Mouse (Mus musculus): ENCODE data around the gene Pgm5.

Pgm5 gene

DNA sequence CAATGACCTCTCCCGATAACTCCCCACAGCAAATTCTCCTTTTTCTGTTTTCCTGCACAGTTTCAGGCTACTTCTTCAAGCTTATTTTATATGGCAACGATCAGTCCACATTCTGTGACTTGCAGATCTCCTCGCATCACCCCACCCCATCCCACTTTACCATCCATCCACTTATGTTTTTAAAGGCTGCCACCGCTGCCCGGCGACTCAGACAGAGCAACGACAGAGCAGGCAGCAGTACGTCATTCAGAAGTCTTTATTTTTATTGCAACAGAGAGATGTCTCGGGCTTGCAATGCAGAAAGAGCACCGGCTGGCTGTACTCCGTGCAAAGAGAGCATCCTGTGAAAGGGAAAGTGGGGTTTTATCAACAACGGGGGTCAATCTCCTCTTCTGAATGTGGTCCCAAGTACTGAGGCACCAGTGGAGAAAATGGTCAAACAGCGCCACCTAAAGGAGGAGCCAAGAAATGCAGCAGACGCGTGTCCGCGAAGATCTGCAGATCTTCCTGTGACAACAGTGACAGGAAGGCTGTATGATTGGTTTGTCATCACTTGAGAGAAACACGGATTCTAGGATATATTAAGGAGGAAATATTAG is 9.5 kb upstream of the Pgm5 start:
- peak; percentile 47 for DNase-seq (ENCODE audit: low spot score)

DNA sequence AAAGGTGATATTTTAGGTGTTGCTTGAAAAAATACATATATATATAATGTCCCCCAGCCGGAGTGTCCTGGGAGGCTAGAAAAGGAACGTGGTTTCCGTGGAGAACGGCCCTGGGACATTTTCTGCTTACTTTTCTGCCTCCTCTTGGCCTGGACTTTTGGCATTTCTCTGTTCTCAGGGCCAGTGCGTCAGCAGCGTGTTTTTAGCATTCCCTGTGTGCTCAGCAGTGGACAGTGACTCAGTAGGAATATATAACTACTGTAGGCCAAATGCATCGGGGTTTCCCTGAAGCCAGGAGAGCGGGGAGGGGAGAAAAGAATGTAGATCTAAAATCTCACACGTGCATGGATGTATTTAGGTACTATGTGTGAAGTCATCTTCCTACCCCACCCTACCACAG is 3.8 kb upstream of the Pgm5 start:
- DNase-seq (ENCODE audit: low spot score): no peak

- DNase-seq (ENCODE audit: low spot score): no peak
These were observed 411 bp downstream of the Pgm5 start for GRCm38 (mm10) chr19:24861276-24861611.

- no peak for DNase-seq (ENCODE audit: low spot score)
These were observed 10.0 kb downstream of the Pgm5 start for GRCm38 (mm10) chr19:24851456-24852315.

- no peak for DNase-seq (ENCODE audit: low spot score)
These were observed 12.8 kb downstream of the Pgm5 start for GRCm38 (mm10) chr19:24848844-24849243.

DNA sequence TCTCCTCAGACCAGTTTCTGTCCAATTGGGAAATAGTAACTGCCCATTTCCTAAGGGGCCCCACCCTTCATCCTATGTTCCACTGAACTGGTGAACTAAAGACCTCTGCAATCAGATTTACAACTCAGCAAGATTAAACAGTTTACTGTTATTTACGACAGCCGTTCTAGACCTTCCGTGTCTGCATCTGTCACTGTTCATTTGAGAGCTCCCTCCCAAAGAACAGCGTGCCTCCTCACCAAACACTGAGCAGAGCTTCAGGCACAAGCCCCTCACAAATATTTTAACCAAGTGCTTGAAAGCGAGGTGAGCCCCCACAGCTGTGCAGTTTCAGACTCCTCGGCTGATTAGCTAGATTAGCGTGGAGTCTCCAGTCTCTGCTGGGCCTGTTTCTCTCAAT is 13.3 kb downstream of the Pgm5 start:
- no peak for DNase-seq (ENCODE audit: low spot score)

- DNase-seq (ENCODE audit: low spot score): no peak
These were observed 16.6 kb downstream of the Pgm5 start for GRCm38 (mm10) chr19:24845007-24845546.

- DNase-seq (ENCODE audit: low spot score): no peak
These were observed 19.6 kb downstream of the Pgm5 start for GRCm38 (mm10) chr19:24842080-24842479.

DNA sequence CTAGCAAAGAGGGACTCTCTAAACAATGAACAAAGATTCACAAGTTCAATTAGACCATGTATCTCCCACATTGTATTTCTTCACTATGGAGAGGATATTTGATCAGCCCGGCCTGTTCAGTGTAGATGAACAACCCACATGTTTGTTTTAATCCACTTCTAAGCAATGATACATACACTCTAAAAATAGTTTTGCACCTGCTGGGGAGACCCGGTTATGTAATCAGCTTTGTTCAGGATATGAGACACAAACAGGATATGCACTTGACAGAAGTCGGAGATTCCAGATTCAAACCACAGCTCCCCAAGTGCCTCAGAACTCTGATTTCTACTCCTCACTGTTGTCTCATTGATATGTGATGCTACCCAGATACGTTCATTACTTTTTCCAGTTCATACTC is 37.1 kb downstream of the Pgm5 start:
- DNase-seq (ENCODE audit: low spot score): no peak

GRCm38 (mm10) chr19:24815661-24816221 is 45.9 kb downstream of the Pgm5 start:
- no peak for DNase-seq (ENCODE audit: low spot score)

DNA sequence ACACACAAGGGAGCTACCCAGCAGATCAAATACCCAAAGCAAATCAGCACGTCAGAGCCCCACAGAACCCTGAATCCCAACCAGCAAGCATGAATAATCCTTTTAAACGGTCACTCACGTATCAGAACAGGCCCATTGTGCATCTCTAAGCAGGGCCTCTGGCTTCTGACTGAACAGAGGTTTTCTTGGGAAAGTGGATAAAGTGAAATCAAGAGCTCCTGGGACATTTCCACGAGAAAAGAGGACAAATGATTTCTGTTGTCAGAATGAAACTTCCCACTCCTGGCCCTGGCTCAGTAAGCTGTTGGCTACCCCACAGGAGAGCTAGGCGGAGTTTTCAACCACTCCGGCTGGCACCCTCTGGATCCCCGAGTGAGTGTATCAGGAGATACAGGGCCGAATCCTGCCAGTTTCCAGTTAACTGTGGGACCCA is 48.8 kb downstream of the Pgm5 start:
- DNase-seq (ENCODE audit: low spot score): no peak

GRCm38 (mm10) chr19:24812106-24812810 is 49.4 kb downstream of the Pgm5 start:
- DNase-seq (ENCODE audit: low spot score): no peak

DNA sequence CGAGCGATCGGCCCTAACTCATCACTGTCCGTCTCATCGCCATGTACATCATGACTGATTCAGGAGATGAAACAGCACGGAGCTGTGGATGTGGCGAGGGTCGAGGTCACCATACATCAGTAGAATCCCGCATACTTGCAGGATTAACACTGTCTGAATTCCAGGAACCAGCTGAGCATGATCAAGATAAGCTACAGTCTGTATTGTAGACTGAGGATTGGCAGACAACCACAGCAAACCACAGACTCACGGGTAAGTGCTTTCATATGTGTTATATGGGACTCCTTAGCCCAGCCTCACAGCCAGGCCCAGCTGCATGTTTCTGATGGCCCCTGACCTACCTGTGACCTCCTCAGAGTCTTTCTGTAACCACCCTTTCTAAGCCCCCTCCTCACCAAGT is 50.2 kb downstream of the Pgm5 start:
- DNase-seq (ENCODE audit: low spot score): no peak

GRCm38 (mm10) chr19:24806013-24806412 is 55.6 kb downstream of the Pgm5 start:
- no peak for DNase-seq (ENCODE audit: low spot score)

- no peak for DNase-seq (ENCODE audit: low spot score)
These were observed 64.0 kb downstream of the Pgm5 start for GRCm38 (mm10) chr19:24797606-24798005.

DNA sequence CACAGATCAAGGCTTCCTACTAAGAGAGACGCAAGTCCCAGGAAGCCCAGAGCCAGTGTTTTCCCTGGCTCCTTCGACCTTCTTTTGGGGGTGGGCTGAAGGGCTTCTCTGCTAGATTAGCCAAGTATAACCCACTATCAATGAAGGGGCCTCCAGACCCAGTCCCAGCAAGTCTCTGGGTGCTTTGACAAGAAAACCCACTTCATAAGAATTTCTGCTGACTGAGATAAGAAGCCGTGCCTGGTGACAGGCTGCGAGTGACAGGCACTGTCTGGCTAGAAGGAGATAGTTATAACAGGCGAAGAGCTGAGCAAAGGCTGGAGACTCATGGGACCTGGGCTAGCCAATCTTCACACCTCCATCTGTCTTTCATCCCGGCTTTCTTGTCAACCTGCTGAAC is 67.3 kb downstream of the Pgm5 start:
- no peak for DNase-seq (ENCODE audit: low spot score)

DNA sequence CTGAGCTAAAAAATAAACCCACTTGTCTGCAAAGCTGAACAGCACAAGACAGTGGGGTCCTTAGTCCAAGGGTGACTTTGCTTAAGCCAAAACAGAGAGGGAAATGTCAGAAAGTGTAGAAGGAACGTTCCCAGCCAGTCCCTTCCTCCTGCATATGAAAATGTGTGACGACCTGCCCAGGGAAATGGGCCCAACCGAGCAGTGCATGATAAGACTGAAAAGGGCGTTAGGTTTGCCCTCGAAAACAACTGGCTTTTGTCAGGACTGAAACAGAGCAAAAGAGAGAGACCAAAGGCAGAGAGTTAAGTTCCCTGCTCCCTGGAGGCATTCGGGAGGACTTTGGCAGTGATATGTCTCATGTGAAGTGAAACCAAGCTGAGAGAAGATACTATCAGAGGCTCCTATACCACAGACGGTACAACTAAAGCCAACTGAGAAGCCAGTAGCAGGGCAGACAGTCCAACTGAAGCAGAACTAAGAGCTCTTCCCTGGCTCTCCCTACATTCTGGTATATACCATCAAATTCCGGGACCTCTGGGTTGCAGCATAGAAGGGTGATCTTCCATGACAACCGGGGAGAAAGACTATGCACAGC is 68.0 kb downstream of the Pgm5 start:
- DNase-seq (ENCODE audit: low spot score): no peak

GRCm38 (mm10) chr19:24792876-24793275 is 68.8 kb downstream of the Pgm5 start:
- no peak for DNase-seq (ENCODE audit: low spot score)

DNA sequence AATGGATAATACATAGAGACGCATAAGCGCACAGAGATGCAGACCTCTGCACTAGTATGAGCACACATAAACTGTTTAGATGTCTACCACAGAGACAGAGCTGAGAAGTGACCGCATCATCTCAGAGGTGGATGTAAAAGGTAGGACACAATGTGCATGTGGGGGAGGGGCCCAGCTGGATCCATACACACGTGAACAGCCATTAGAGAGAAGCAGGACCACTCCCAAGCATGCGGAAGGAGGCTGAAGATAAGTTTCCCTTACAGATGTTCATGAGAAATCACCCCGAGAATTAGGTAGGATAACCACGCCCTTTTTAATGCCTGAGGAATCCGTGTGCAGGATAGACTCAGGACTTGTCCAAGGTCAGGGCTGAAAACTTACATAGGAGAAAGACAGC is 75.8 kb downstream of the Pgm5 start:
- no peak for DNase-seq (ENCODE audit: low spot score)

DNA sequence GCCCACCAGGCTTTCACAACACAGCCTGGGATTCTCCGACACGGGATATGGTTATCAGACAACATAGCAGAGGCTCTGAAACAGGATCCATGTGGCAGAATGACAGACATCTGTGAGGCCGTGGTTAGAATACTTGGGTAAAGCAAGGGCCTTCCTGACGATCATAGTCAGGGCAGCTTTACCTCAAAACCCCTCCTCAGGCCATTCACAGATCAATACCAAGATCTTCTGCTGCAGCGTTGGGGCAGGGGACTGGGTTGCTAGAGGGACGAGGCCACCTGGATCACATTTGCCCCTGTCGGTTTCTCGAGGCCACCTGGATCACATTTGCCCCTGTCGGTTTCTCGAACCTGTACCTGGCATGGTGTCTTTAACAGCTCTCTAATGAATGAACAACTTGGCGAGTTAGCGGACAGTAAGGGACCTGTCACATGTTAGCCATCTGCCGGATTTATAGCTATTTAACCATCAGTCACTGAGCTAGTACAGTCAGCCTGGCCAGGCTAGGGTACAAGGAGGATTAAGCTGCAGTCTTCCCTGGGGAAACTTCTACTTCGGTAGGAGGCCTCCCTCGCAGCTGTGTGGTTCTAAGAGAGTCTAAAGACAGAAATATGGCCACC is 76.5 kb downstream of the Pgm5 start:
- DNase-seq (ENCODE audit: low spot score): no peak

DNA sequence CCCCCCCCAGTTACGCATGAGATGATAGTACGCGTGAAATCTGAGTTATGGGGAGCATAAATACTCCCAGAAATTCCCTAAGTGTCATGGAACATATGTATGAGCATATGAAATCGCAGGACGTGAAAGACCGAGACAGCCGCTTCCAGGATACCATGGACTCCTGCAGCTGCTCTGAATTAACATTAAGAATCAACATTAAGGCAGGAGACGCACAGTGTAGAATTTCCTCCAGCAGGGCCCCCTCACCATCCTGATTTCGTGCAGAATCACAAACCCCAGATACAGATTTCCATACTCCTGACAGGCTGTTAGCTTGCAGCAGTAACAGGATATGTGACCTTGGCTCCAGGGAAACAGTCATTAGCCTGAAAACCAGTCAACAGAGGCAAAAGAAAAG is 77.9 kb downstream of the Pgm5 start:
- no peak for DNase-seq (ENCODE audit: low spot score)

- no peak for DNase-seq (ENCODE audit: low spot score)
These were observed 81.7 kb downstream of the Pgm5 start for GRCm38 (mm10) chr19:24779996-24780395.

All from left cerebral cortex, adult 11 months (tissue).